Mouse (Mus musculus) MEL (cell line): Measurements from ENCODE around the gene Ube2e1.

Experiments used
- E2F4 ChIP-seq: IDR thresholded peaks from 2 replicates; pipeline ENCODE4 v1.6.1; 2011; ENCODE audit warnings: low read depth, low read length, improper control_type of control experiment, borderline replicate concordance
- EP300 ChIP-seq, 2 experiments: IDR thresholded peaks; 2 replicates each; pipeline ENCODE4 v1.6.1; 2011; ENCODE audit warnings: improper control_type of control experiment in 2 of 2, low read length in 2 of 2, low read depth in 1 of 2, mild to moderate bottlenecking in 1 of 2
- GATA1 ChIP-seq: IDR thresholded peaks from 2 replicates; pipeline ENCODE4 v1.6.1; 2011; ENCODE audit warnings: low read depth, low read length, improper control_type of control experiment
- MXI1 ChIP-seq: IDR thresholded peaks from 2 replicates; pipeline ENCODE4 v1.6.1; 2011; ENCODE audit warnings: mild to moderate bottlenecking, low read depth, low read length, improper control_type of control experiment
- RCOR1 ChIP-seq: IDR thresholded peaks from 2 replicates; pipeline ENCODE4 v1.6.1; 2012; ENCODE audit warnings: low read depth, mild to moderate bottlenecking, inconsistent platforms, low read length, improper control_type of control experiment
- SIN3A ChIP-seq: IDR thresholded peaks from 2 replicates; pipeline ENCODE4 v1.6.1; 2012; ENCODE audit warnings: low read length, improper control_type of control experiment, inconsistent platforms

DNA sequence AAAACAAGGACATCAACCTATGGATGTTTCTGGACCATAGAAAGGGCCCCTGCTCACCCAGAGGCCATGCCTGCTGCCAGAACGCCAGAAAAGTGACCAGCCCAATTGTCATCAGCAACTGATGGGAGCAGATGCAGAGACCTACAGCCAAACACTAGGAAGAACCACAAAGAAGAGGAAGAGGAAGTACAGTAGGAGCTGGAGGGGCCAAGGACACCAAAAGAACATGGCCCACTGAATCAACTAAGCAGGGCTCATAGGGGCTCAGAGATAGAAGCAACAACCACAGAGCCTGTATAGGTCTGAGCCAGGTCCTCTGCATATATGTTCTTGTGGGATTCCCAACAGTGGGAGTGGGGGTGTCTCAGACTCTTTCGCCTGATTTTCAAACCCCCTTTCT, 34.2 kb downstream of the Ube2e1 start:
- TF ChIP-seq E2F4 (no peak), GATA1 (no peak), MXI1 (no peak), EP300 (IDR thresholded peaks at IDR 0.05; ENCODE audit: low read depth in 1 of 2, low read length in 2 of 2) (no peak), SIN3A (no peak), RCOR1 (no peak)
